Mouse (Mus musculus): ENCODE data around the gene Ubac1. TPM values are rescaled to one million over a fixed set of nuclear protein-coding genes. Genes with fewer than 3 reads are reported as not detected.

The Ubac1 gene
- polyA plus RNA-seq, 1 experiment from 2014 or later, result 290 TPM

GRCm38 (mm10) chr2:25987817-25988216, 33.7 kb downstream of the Ubac1 start:
- no peak overlapping the region for H3K9ac ChIP-seq (ENCODE audit: low read depth, low read length)
- H3K27me3 ChIP-seq (replicated peaks; ENCODE audit: control insufficient read depth, insufficient read depth, low read length), result no peaks in the 10 kb centered on the region
- peaks cover 9% of the 10 kb centered on the region for H3K4me1 ChIP-seq (replicated peaks; ENCODE audit: control insufficient read depth, insufficient read depth, low read length)
- no peak for ATAC-seq (replicated peaks; ENCODE audit: low FRiP score)
- no peak overlapping the region for H3K4me2 ChIP-seq
- WGBS, result 87% methylated on average over 6 of the region's 6 CpGs
- H3K36me3 ChIP-seq (ENCODE audit: control insufficient read depth, insufficient read depth, low read length), result no peaks in the 10 kb centered on the region
- DNase-seq (ENCODE audit: low spot score), result no peak
- no peak overlapping the region for H3K4me3 ChIP-seq (ENCODE audit: low read depth, low read length)
- no peak overlapping the region for H3K27ac ChIP-seq (ENCODE audit: low read depth, low read length)
- H3K9me3 ChIP-seq (ENCODE audit: control insufficient read depth, low read length), result no peaks in the 10 kb centered on the region

DNA sequence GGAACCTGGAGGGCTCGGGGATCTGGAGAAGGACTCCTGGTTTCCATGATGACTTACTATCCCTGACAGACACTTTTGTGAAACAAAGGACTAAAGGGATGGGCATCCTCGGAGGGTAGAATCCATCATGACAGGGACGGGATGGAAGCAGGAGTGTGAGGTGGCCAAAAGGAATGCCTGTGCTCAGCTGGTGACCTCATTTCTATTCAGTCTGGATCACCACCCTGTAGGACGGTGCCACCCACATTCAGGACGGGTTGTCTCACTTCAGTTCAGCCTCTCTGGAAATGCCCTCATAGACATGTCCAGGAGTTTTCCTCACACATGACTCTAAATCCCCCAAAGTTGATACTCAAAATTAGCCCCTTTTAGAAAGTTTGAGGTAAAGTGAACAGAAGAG, 34.9 kb downstream of the Ubac1 start:
- ATAC-seq (replicated peaks; ENCODE audit: low FRiP score), result no peak

GRCm38 (mm10) chr2:25983159-25983907, 38.2 kb downstream of the Ubac1 start, which contains the start of gene Camsap1:
TSS of gene Camsap1 (minus strand) at chr2:25983282.
- DNase-seq (ENCODE audit: low spot score) (peak; percentile 100), ATAC-seq (replicated peaks; ENCODE audit: low FRiP score) (peak; percentile 99)
- Histone ChIP-seq H3K27ac (ENCODE audit: low read depth, low read length) (peak within 1 kb of the TSS; percentile 83), H3K4me3 (ENCODE audit: low read depth, low read length) (peak within 1 kb of the TSS; percentile 95), H3K4me1 (replicated peaks; ENCODE audit: control insufficient read depth, insufficient read depth, low read length) (peaks cover 39% of the 10 kb centered on the region), H3K36me3 (ENCODE audit: control insufficient read depth, insufficient read depth, low read length) (peaks cover 4% of the 10 kb centered on the region), H3K4me2 (peak within 1 kb of the TSS; percentile 97), H3K9me3 (ENCODE audit: control insufficient read depth, low read length) (no peaks in the 10 kb centered on the region), H3K9ac (ENCODE audit: low read depth, low read length) (peak within 1 kb of the TSS; percentile 92), H3K27me3 (replicated peaks; ENCODE audit: control insufficient read depth, insufficient read depth, low read length) (no peaks in the 10 kb centered on the region)
- under 1% methylated on average over 61 of the region's 64 CpGs for WGBS

More for the DNA sequence above, 34.9 kb downstream of the Ubac1 start:
- Histone ChIP-seq H3K4me3 (ENCODE audit: low read depth, low read length) (no peak overlapping the region), H3K36me3 (ENCODE audit: control insufficient read depth, insufficient read depth, low read length) (no peaks in the 10 kb centered on the region), H3K9ac (ENCODE audit: low read depth, low read length) (no peak overlapping the region), H3K9me3 (ENCODE audit: control insufficient read depth, low read length) (no peaks in the 10 kb centered on the region), H3K27me3 (replicated peaks; ENCODE audit: control insufficient read depth, insufficient read depth, low read length) (no peaks in the 10 kb centered on the region), H3K27ac (ENCODE audit: low read depth, low read length) (no peak overlapping the region), H3K4me2 (no peak overlapping the region), H3K4me1 (replicated peaks; ENCODE audit: control insufficient read depth, insufficient read depth, low read length) (peaks cover 8% of the 10 kb centered on the region)
- no peak for DNase-seq (ENCODE audit: low spot score)
- WGBS, result 64% methylated on average over 5 of the region's 5 CpGs

GRCm38 (mm10) chr2:25982426-25983091, 39.0 kb downstream of the Ubac1 start:
- H3K4me2 ChIP-seq, result peak overlapping the region; percentile 97
- peak overlapping the region; percentile 95 for H3K4me3 ChIP-seq (ENCODE audit: low read depth, low read length)
- H3K27me3 ChIP-seq (replicated peaks; ENCODE audit: control insufficient read depth, insufficient read depth, low read length), result no peaks in the 10 kb centered on the region
- H3K4me1 ChIP-seq (replicated peaks; ENCODE audit: control insufficient read depth, insufficient read depth, low read length), result peaks cover 39% of the 10 kb centered on the region
- DNase-seq (ENCODE audit: low spot score), result peak; percentile 57
- ATAC-seq (replicated peaks; ENCODE audit: low FRiP score), result peak; percentile 6
- H3K27ac ChIP-seq (ENCODE audit: low read depth, low read length), result peak overlapping the region; percentile 83
- peaks cover 4% of the 10 kb centered on the region for H3K36me3 ChIP-seq (ENCODE audit: control insufficient read depth, insufficient read depth, low read length)
- under 1% methylated on average over 70 of the region's 76 CpGs for WGBS
- H3K9ac ChIP-seq (ENCODE audit: low read depth, low read length), result peak overlapping the region; percentile 92
- H3K9me3 ChIP-seq (ENCODE audit: control insufficient read depth, low read length), result no peaks in the 10 kb centered on the region

- DNase-seq (ENCODE audit: low spot score) (peak; percentile 36), ATAC-seq (replicated peaks; ENCODE audit: low FRiP score) (no peak)
- Histone ChIP-seq H3K36me3 (ENCODE audit: control insufficient read depth, insufficient read depth, low read length) (peaks cover 4% of the 10 kb centered on the region), H3K9ac (ENCODE audit: low read depth, low read length) (peak overlapping the region; percentile 92), H3K4me1 (replicated peaks; ENCODE audit: control insufficient read depth, insufficient read depth, low read length) (peaks cover 39% of the 10 kb centered on the region), H3K27me3 (replicated peaks; ENCODE audit: control insufficient read depth, insufficient read depth, low read length) (no peaks in the 10 kb centered on the region), H3K4me3 (ENCODE audit: low read depth, low read length) (peak overlapping the region; percentile 95), H3K9me3 (ENCODE audit: control insufficient read depth, low read length) (no peaks in the 10 kb centered on the region), H3K4me2 (peak overlapping the region; percentile 97), H3K27ac (ENCODE audit: low read depth, low read length) (0 out of 2 replicates have a peak overlapping the region, but pooled peaks have one; percentile 83)
- 1% methylated on average over 16 of the region's 16 CpGs for WGBS
Measured at GRCm38 (mm10) chr2:25982052-25982425, 39.5 kb downstream of the Ubac1 start.

DNA sequence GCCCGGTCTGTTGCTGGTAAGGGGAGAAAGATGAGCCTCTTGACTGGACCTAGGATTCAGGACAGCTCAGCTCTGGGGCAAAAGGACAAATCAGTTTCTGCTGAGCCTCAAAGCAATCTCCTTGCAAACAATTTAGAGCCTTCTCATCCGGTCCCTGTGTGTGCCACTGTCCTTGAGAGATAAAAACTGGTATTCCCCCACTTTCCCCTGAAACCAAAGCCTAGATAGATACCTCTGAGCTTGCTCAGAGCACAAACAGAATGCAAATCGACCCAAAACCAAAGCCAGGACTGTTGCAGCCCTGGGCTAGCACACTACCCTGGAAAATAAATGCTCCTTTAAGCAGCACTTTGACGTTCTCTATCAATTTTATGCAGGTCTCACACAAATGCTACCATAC, 42.5 kb downstream of the Ubac1 start:
- H3K4me1 ChIP-seq (replicated peaks; ENCODE audit: control insufficient read depth, insufficient read depth, low read length), result peaks cover 36% of the 10 kb centered on the region
- ATAC-seq (replicated peaks; ENCODE audit: low FRiP score), result no peak
- no peak overlapping the region for H3K4me3 ChIP-seq (ENCODE audit: low read depth, low read length)
- WGBS, result 64% methylated on average over 4 of the region's 4 CpGs
- H3K9me3 ChIP-seq (ENCODE audit: control insufficient read depth, low read length), result no peaks in the 10 kb centered on the region
- no peak for DNase-seq (ENCODE audit: low spot score)
- no peak overlapping the region for H3K27ac ChIP-seq (ENCODE audit: low read depth, low read length)
- no peak overlapping the region for H3K4me2 ChIP-seq
- H3K9ac ChIP-seq (ENCODE audit: low read depth, low read length), result no peak overlapping the region
- no peaks in the 10 kb centered on the region for H3K27me3 ChIP-seq (replicated peaks; ENCODE audit: control insufficient read depth, insufficient read depth, low read length)
- peaks cover 4% of the 10 kb centered on the region for H3K36me3 ChIP-seq (ENCODE audit: control insufficient read depth, insufficient read depth, low read length)

DNA sequence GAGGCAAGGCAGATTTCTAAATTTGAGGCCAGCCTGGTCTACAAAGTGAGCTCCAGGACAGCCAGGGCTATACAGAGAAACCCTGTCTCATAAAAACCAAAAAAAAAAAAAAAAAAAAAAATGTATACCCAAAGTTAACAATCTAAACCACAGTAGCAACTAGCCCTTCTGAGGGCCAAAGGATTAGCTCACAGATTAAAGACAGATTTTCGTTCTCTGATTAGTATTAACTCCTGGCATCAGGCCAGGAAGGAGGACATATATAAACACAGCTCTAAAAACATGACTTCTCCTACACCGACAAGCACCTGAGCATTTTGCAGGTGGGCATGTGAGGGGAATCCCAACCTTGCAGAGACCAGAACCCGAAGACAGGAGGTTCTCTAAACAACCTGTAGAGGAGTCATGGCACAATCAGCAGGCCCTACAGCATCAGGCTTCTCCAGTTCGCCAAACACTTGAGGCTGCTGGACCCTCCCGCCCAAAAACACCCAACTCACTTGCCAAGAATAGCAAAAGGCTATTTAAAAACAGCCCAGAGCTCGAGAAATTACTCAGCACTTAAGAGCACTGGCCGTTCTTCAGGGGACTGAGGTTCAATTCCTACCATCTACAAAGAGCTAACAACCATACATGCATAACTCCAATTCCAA, 43.8 kb downstream of the Ubac1 start:
- Histone ChIP-seq H3K4me3 (ENCODE audit: low read depth, low read length) (no peak overlapping the region), H3K4me1 (replicated peaks; ENCODE audit: control insufficient read depth, insufficient read depth, low read length) (peaks cover 34% of the 10 kb centered on the region)
- 79% methylated on average over 7 of the region's 7 CpGs for WGBS

GRCm38 (mm10) chr2:25975141-25975770, 46.3 kb downstream of the Ubac1 start:
- Histone ChIP-seq H3K9me3 (ENCODE audit: control insufficient read depth, low read length) (no peaks in the 10 kb centered on the region), H3K27me3 (replicated peaks; ENCODE audit: control insufficient read depth, insufficient read depth, low read length) (no peaks in the 10 kb centered on the region), H3K36me3 (ENCODE audit: control insufficient read depth, insufficient read depth, low read length) (peaks cover 8% of the 10 kb centered on the region), H3K4me2 (no peak overlapping the region), H3K4me1 (replicated peaks; ENCODE audit: control insufficient read depth, insufficient read depth, low read length) (peaks cover 22% of the 10 kb centered on the region), H3K4me3 (ENCODE audit: low read depth, low read length) (no peak overlapping the region), H3K27ac (ENCODE audit: low read depth, low read length) (no peak overlapping the region), H3K9ac (ENCODE audit: low read depth, low read length) (no peak overlapping the region)
- WGBS, result 84% methylated on average over 4 of the region's 4 CpGs
- DNase-seq (ENCODE audit: low spot score), result no peak
- ATAC-seq (replicated peaks; ENCODE audit: low FRiP score), result no peak

More for the DNA sequence above, 43.8 kb downstream of the Ubac1 start:
- no peaks in the 10 kb centered on the region for H3K27me3 ChIP-seq (replicated peaks; ENCODE audit: control insufficient read depth, insufficient read depth, low read length)
- H3K27ac ChIP-seq (ENCODE audit: low read depth, low read length), result no peak overlapping the region
- H3K36me3 ChIP-seq (ENCODE audit: control insufficient read depth, insufficient read depth, low read length), result peaks cover 6% of the 10 kb centered on the region
- H3K9ac ChIP-seq (ENCODE audit: low read depth, low read length), result no peak overlapping the region
- H3K9me3 ChIP-seq (ENCODE audit: control insufficient read depth, low read length), result no peaks in the 10 kb centered on the region
- no peak overlapping the region for H3K4me2 ChIP-seq
- DNase-seq (ENCODE audit: low spot score) (no peak), ATAC-seq (replicated peaks; ENCODE audit: low FRiP score) (no peak)
